ENCODE assay signal across 7 mouse cellular contexts in the genomic region with DNA sequence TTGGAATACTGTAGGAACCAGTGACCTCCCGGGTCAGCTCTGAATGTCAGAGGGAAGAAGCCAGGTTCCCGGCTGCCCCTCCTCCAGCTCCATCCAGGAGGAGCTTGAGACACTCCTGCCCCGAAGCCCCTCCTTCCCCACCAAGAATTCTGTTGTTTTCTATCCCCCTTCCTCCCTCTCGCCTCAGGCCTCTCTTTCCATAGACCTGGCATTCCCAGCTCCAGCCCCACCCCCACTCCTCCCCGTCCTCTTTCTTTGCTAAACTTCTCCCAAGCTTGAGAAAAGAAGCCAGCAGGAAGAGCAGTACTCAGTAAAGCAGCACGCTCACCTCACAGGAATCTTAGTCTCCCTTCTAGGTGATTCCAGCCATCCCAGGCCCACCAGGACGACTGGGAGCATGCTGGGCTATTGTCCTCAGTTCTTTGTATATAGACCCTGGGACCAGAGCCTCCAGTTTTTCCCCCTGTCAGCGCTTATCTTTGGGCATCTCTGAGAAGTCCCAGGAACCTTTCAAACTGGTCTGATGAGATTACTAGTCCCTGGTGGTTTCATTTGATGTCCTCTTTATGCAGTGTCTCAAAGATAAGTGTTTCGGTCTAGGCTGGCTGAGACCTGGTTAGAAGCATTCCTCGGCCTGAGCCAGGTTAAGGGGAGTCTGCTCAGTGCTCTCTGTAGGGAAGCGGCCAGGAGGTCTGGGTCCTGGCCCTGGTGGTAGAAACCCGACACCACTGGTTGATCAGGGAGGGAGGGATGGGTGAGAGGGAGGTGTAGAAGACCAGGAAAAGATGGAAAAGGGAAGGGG. TPM values are rescaled to one million over a fixed set of nuclear protein-coding genes. Genes with fewer than 3 reads are reported as not detected.
DNase-seq lines count a peak whose midpoint lies in the region; ATAC-seq and TF ChIP-seq lines count a peak whose summit lies in the region.

A gene (minus strand): TSS at position 48 of the 802 bp plus-strand sequence.

- peak; percentile 7 for DNase-seq in liver
- no peak for DNase-seq in T-cell, adult 2 months (ENCODE audit: low spot score)
- DNase-seq in right cerebral cortex, postnatal 25 days = no peak

- TF ChIP-seq POLR2A in embryonic fibroblast, embryonic 13.5 days (IDR thresholded peaks at IDR 0.05; ENCODE audit: low read depth, low read length) = no peak

- H3K4me2 ChIP-seq in stomach, embryonic 16.5 days (ENCODE audit: low read depth, low read length) = peak within 1 kb of the TSS; percentile 92

- peak within 1 kb of the TSS; percentile 93 for H3K4me3 ChIP-seq in megakaryocyte, embryonic 14.5 days (replicated peaks)
- peak within 1 kb of the TSS; percentile 33; the same call in 1 of the 2 replicates for H3K4me3 ChIP-seq in embryonic fibroblast, embryonic 13.5 days (ENCODE audit: insufficient read depth, low read length)
- H3K4me3 ChIP-seq in stomach, embryonic 16.5 days (replicated peaks; ENCODE audit: low read length) = peak within 1 kb of the TSS; percentile 52

- WGBS in stomach, embryonic 16.5 days = 18% methylated on average over 12 of the region's 12 CpGs

- ATAC-seq in megakaryocyte, adult 5-6 weeks (ENCODE audit: poor library complexity, severe bottlenecking) = no peak
- no peak for ATAC-seq in stomach, embryonic 16.5 days (ENCODE audit: insufficient read depth, low FRiP score)

- peaks cover 32% of the 10 kb centered on the region for H3K4me1 ChIP-seq in megakaryocyte, embryonic 14.5 days
- H3K4me1 ChIP-seq in embryonic fibroblast, embryonic 13.5 days (ENCODE audit: control insufficient read depth, insufficient read depth, low read length) = 0 out of 2 replicates have a peak, but pooled peaks cover 2% of the 10 kb centered on the region
- peaks cover 12% of the 10 kb centered on the region; the same call in 1 of the 2 replicates for H3K4me1 ChIP-seq in stomach, embryonic 16.5 days (ENCODE audit: control insufficient read depth, insufficient read depth, low read length)

- peaks cover 79% of the 10 kb centered on the region for H3K27me3 ChIP-seq in megakaryocyte, embryonic 14.5 days (replicated peaks)
- H3K27me3 ChIP-seq in stomach, embryonic 16.5 days (ENCODE audit: control insufficient read depth, insufficient read depth, low read length) = peaks cover 29% of the 10 kb centered on the region

- TF ChIP-seq CTCF in embryonic fibroblast, embryonic 13.5 days (IDR thresholded peaks at IDR 0.05; ENCODE audit: borderline replicate concordance, insufficient read depth, low read length) = no peak

- no peaks in the 10 kb centered on the region for H3K36me3 ChIP-seq in megakaryocyte, embryonic 14.5 days (replicated peaks; ENCODE audit: low read length)
- H3K36me3 ChIP-seq in stomach, embryonic 16.5 days (ENCODE audit: control insufficient read depth, insufficient read depth, low read length) = no peaks in the 10 kb centered on the region

- no peak within 1 kb of the TSS for H3K27ac ChIP-seq in embryonic fibroblast, embryonic 13.5 days (ENCODE audit: insufficient read depth, low read length)
- no peak within 1 kb of the TSS for H3K27ac ChIP-seq in stomach, embryonic 16.5 days (ENCODE audit: low read length)

- no peaks in the 10 kb centered on the region for H3K9me3 ChIP-seq in megakaryocyte, embryonic 14.5 days
- H3K9me3 ChIP-seq in stomach, embryonic 16.5 days (replicated peaks; ENCODE audit: control insufficient read depth, low read length) = no peaks in the 10 kb centered on the region

- H3K9ac ChIP-seq in stomach, embryonic 16.5 days (ENCODE audit: low read length) = peak within 1 kb of the TSS; percentile 65; the same call in 1 of the 2 replicates

RNA-seq across cellular contexts. Expression of the gene that starts here (rescaled TPM):
- 0.07 TPM in 1 of 2 replicates, not detected in the other for polyA plus RNA-seq in megakaryocyte, embryonic 14.5 days (2012; ENCODE audit: insufficient read depth, low replicate concordance)
- 0.11 and 0.31 TPM in 2 replicates for total RNA-seq in megakaryocyte, adult 5-6 weeks (2015)
- total RNA-seq in megakaryocyte, adult 5-6 weeks (2017) = 0.33 TPM in 1 of 2 replicates, not detected in the other
- polyA plus RNA-seq in embryonic fibroblast, embryonic 13.5 days (2011; ENCODE audit: insufficient read length, low read depth, missing spikeins) = 0.83 TPM in 1 of 2 replicates, not detected in the other
- 9.5 and 11.5 TPM in 2 replicates for polyA plus RNA-seq in stomach, embryonic 16.5 days (2015; fragmentation: Nextera tagmentation; extraction: Ambion mirVana)

Comparison
In these comparisons a context has a peak if more than half of its experiments do, and no peak if none do; other contexts are left out.
1. H3K4me3 ChIP-seq: peak in every context shown above with its lines; median percentile 93 in megakaryocyte, embryonic 14.5 days; 52 in stomach, embryonic 16.5 days; 33 in embryonic fibroblast, embryonic 13.5 days.